Mouse (Mus musculus) intestine, embryonic 16.5 days (tissue): ENCODE results near the gene Selenom. TPM values are rescaled to one million over a fixed set of nuclear protein-coding genes. Genes with fewer than 3 reads are reported as not detected.

Experiments used
- ATAC-seq: fragments of 200-750 bp; cut with Nextera tagmentation; 2 replicates; pipeline ENCODE4 v1.8.0; 2017; ENCODE audit warnings: moderate TSS enrichment, moderate library complexity
- H3K27ac ChIP-seq: fragments of 300-500 bp; sonication (generic); 2 replicates; pipeline ENCODE4 v1.5.1; 2014; ENCODE audit warnings: mild to moderate bottlenecking, low read length
- H3K27me3 ChIP-seq: fragments of 300-500 bp; sonication (generic); replicated peaks from 2 replicates; pipeline ENCODE4 v1.6.1; 2014; ENCODE audit warnings: low read length, control low read depth, mixed read lengths; ENCODE audit not compliant: control insufficient read depth, insufficient read depth
- H3K36me3 ChIP-seq: fragments of 300-500 bp; sonication (generic); 2 replicates; pipeline ENCODE4 v1.6.1; 2014; ENCODE audit warnings: low read length, control low read depth; ENCODE audit not compliant: control insufficient read depth, insufficient read depth
- H3K4me1 ChIP-seq: fragments of 300-500 bp; sonication (generic); 2 replicates; pipeline ENCODE4 v1.6.1; 2014; ENCODE audit warnings: low read length, control low read depth, mixed read lengths; ENCODE audit not compliant: control insufficient read depth, insufficient read depth
- H3K4me2 ChIP-seq: fragments of 300-500 bp; sonication (generic); 2 replicates; pipeline ENCODE4 v1.6.1; 2014; ENCODE audit warnings: low read depth, low read length, control low read depth
- H3K4me3 ChIP-seq: fragments of 300-500 bp; sonication (generic); 2 replicates; pipeline ENCODE4 v1.5.1; 2014; ENCODE audit warnings: mild to moderate bottlenecking, low read length
- H3K9ac ChIP-seq: fragments of 300-500 bp; sonication (generic); 2 replicates; pipeline ENCODE4 v1.6.1; 2014; ENCODE audit warnings: low read depth, low read length
- H3K9me3 ChIP-seq: fragments of 300-500 bp; sonication (generic); 2 replicates; pipeline ENCODE4 v1.6.1; 2016; ENCODE audit warnings: low read length, control low read depth; ENCODE audit not compliant: control insufficient read depth
- WGBS: fragments of 180-500 bp; shearing (Covaris S2); extraction: QIAGEN DNeasy Blood & Tissue Kit; methylation state at CpG from one replicate; pipeline ENCODE4 v1.1.7; 2014; 5-methylcytosine and 5-hydroxymethylcytosine counted together
- polyA plus RNA-seq: library from polyadenylated mRNA; unstranded; fragments of >200 nt; fragmentation: Nextera tagmentation; extraction: Ambion mirVana; gene quantifications from 2 replicates; pipeline ENCODE4 v1.2.1, GENCODE M21; 2015

The Selenom gene
- polyA plus RNA-seq, 1 experiment from 2014 or later: 185 TPM

DNA sequence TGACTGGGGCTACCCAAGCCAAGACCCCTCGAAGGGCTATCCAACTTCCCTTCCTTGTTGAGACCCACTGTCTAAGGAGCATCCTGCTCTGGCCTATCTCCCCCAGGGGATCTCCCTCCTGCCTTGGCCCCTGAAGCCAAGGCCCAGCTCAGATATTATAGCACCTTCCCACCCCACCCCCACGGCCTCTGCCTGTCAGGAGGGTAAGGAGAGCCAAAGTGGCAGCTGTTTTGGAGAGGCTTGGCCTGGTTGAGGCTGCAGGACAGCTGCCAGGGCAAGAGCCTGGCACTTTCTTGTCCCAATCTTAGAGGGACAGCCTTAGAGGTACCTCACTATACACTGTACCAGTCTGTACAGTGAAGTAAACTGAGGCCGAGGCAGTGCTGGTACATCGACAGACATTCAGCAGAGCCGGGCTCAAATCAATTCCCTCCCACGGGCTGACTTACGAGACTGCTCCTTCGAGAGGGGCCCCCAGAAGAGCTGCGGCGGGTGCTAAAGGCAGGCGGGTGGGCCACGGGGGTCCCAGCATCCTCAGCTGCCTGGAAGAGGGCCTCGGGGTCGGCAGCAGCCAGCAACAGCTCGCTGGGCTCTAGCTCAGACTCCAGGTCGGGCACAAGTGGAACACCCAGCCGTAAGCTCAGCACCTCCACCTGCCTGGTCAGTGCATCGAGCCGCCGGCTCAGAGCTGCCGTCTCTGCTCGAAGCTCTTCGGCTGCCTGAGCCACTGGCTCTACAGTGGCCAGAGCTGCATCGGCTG, 12.7 kb downstream of the Selenom start:
- H3K9ac ChIP-seq: no peak overlapping the region
- ATAC-seq: no peak
- no peak overlapping the region for H3K4me2 ChIP-seq
- H3K27ac ChIP-seq: no peak overlapping the region
- no peaks in the 10 kb centered on the region for H3K27me3 ChIP-seq
- H3K9me3 ChIP-seq: no peaks in the 10 kb centered on the region
- 89% methylated on average over 24 of the region's 24 CpGs for WGBS
- no peak overlapping the region for H3K4me3 ChIP-seq
- H3K36me3 ChIP-seq: peaks cover 32% of the 10 kb centered on the region
- no peaks in the 10 kb centered on the region for H3K4me1 ChIP-seq

- Histone ChIP-seq H3K4me3 (no peak overlapping the region), H3K9ac (peak overlapping the region; percentile 30; the same call in 1 of the 2 replicates), H3K4me1 (no peaks in the 10 kb centered on the region), H3K27ac (no peak overlapping the region), H3K4me2 (no peak overlapping the region), H3K27me3 (no peaks in the 10 kb centered on the region), H3K36me3 (peaks cover 33% of the 10 kb centered on the region), H3K9me3 (no peaks in the 10 kb centered on the region)
- ATAC-seq: no peak
- 85% methylated on average over 8 of the region's 8 CpGs for WGBS
Observed at GRCm38 (mm10) chr11:3527766-3528165, 13.3 kb downstream of the Selenom start.

DNA sequence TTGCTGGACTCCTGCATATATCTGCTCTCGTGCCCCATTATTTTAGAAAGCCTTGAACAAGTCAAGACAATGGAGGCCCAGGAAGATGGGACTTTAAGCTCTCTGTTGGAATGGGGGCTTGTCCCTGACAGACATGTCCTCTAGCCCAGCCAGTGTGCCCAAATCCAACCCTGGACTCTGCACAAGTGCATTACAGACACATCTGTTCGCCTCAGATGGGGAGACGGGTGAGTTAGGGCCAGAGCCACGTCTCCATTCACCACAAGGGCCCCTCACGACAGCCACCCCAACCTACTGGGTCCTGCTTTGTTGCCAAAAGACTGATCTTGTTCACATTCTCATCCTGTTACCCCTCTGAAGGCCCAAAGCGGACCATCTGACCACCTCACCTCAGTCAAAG, 13.7 kb downstream of the Selenom start:
- H3K9me3 ChIP-seq: no peaks in the 10 kb centered on the region
- no peaks in the 10 kb centered on the region for H3K27me3 ChIP-seq
- no peaks in the 10 kb centered on the region for H3K4me1 ChIP-seq
- H3K36me3 ChIP-seq: peaks cover 33% of the 10 kb centered on the region
- H3K27ac ChIP-seq: no peak overlapping the region
- ATAC-seq: no peak
- H3K4me2 ChIP-seq: no peak overlapping the region
- WGBS: 92% methylated on average over 6 of the region's 6 CpGs
- H3K4me3 ChIP-seq: no peak overlapping the region
- H3K9ac ChIP-seq: no peak overlapping the region

- no peak overlapping the region for H3K9ac ChIP-seq
- WGBS: 74% methylated on average over 20 of the region's 20 CpGs
- H3K36me3 ChIP-seq: peaks cover 36% of the 10 kb centered on the region
- no peak overlapping the region for H3K27ac ChIP-seq
- H3K4me3 ChIP-seq: no peak overlapping the region
- no peaks in the 10 kb centered on the region for H3K27me3 ChIP-seq
- H3K4me2 ChIP-seq: no peak overlapping the region
- H3K4me1 ChIP-seq: no peaks in the 10 kb centered on the region
- no peaks in the 10 kb centered on the region for H3K9me3 ChIP-seq
- ATAC-seq: no peak
Observed at GRCm38 (mm10) chr11:3529476-3530252, 15.2 kb downstream of the Selenom start.

GRCm38 (mm10) chr11:3530731-3531130, 16.2 kb downstream of the Selenom start:
- no peak for ATAC-seq
- H3K9ac ChIP-seq: no peak overlapping the region
- no peaks in the 10 kb centered on the region for H3K27me3 ChIP-seq
- H3K27ac ChIP-seq: no peak overlapping the region
- H3K4me3 ChIP-seq: no peak overlapping the region
- no peak overlapping the region for H3K4me2 ChIP-seq
- H3K4me1 ChIP-seq: peaks cover 4% of the 10 kb centered on the region
- H3K36me3 ChIP-seq: peaks cover 29% of the 10 kb centered on the region
- 89% methylated on average over 3 of the region's 3 CpGs for WGBS
- no peaks in the 10 kb centered on the region for H3K9me3 ChIP-seq

DNA sequence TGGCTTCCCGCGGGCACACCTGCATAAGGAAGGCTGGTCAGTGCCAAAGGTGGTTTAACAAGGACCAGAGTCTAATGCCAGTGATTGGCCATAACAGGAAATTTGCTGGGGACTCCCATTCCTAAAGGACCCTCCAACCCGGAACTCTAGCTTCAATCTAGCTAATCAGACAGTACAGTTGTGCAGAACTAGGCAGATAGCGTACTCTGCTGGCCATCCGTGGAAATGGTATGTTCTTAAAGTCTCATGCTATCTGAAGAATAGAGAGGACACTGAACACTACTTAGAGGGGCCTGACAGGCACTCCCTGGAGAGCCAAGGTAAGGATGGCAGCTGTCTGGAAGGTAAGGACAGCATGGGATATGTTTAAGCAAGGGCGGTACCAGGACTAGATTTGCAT, 17.1 kb downstream of the Selenom start:
- peaks cover 29% of the 10 kb centered on the region for H3K36me3 ChIP-seq

GRCm38 (mm10) chr11:3532101-3532931, 17.8 kb downstream of the Selenom start:
- H3K36me3 ChIP-seq: peaks cover 26% of the 10 kb centered on the region
- 88% methylated on average over 16 of the region's 16 CpGs for WGBS
- no peak for ATAC-seq

More for the DNA sequence above, 17.1 kb downstream of the Selenom start:
- Histone ChIP-seq H3K4me1 (peaks cover 12% of the 10 kb centered on the region), H3K9ac (no peak overlapping the region), H3K4me3 (no peak overlapping the region), H3K4me2 (no peak overlapping the region), H3K9me3 (no peaks in the 10 kb centered on the region), H3K27ac (no peak overlapping the region), H3K27me3 (no peaks in the 10 kb centered on the region)
- 77% methylated on average over 6 of the region's 6 CpGs for WGBS
- no peak for ATAC-seq

DNA sequence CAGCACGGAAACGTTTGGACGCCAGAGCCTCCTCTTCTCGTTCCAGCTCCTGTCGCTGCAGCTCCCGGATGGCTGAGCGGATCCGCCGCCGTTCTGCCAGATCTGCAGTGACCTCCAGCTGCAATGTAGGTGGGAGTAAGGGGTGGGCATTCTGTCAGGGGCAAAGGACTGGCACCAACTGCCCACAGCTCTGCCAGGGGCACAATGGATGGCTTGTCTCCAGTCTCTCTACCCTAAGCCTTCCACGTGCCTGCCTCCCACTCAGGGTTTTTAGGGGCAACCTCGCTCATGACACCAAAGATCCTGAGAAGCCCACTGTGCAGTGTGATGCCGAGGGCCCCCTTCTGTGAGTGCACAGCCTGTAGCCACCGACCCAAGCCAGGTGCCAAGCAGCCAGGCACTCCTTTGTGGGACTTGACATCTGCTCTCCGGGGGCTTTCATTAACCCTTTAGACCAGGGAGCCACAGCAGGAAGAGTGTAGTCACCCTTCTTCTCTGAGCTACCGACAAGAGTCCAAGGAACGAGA, 19.0 kb downstream of the Selenom start:
- Histone ChIP-seq H3K27ac (no peak overlapping the region), H3K9ac (no peak overlapping the region), H3K9me3 (no peaks in the 10 kb centered on the region), H3K4me1 (peaks cover 23% of the 10 kb centered on the region), H3K27me3 (no peaks in the 10 kb centered on the region), H3K36me3 (peaks cover 19% of the 10 kb centered on the region), H3K4me3 (no peak overlapping the region), H3K4me2 (no peak overlapping the region)
- ATAC-seq: no peak
- 91% methylated on average over 17 of the region's 17 CpGs for WGBS

More at GRCm38 (mm10) chr11:3532101-3532931, 17.8 kb downstream of the Selenom start:
- H3K4me3 ChIP-seq: no peak overlapping the region
- no peak overlapping the region for H3K4me2 ChIP-seq
- no peaks in the 10 kb centered on the region for H3K27me3 ChIP-seq
- no peak overlapping the region for H3K27ac ChIP-seq
- H3K9ac ChIP-seq: no peak overlapping the region
- H3K9me3 ChIP-seq: no peaks in the 10 kb centered on the region
- peaks cover 19% of the 10 kb centered on the region for H3K4me1 ChIP-seq

GRCm38 (mm10) chr11:3534956-3535355, 20.5 kb downstream of the Selenom start:
- Histone ChIP-seq H3K27me3 (no peaks in the 10 kb centered on the region), H3K4me2 (peak overlapping the region; percentile 91), H3K9me3 (no peaks in the 10 kb centered on the region), H3K36me3 (peaks cover 16% of the 10 kb centered on the region), H3K4me1 (peaks cover 25% of the 10 kb centered on the region), H3K27ac (peak overlapping the region; percentile 95; the same call in 1 of the 2 replicates), H3K4me3 (peak overlapping the region; percentile 63), H3K9ac (peak overlapping the region; percentile 58)
- no peak for ATAC-seq
- WGBS: 24% methylated on average over 8 of the region's 8 CpGs
